Mouse (Mus musculus): ENCODE measurements around the gene Rspry1.

Gene Rspry1

GRCm38 (mm10) chr8:94602471-94603131 is 864 bp downstream of the Rspry1 start:
- DNase-seq (ENCODE audit: extremely low read depth, low read depth, low spot score) = no peak

GRCm38 (mm10) chr8:94604030-94604429 is 2.3 kb downstream of the Rspry1 start:
- DNase-seq (ENCODE audit: extremely low read depth, low read depth, low spot score) = no peak

- DNase-seq (ENCODE audit: extremely low read depth, low read depth, low spot score) = no peak
These were observed 5.3 kb downstream of the Rspry1 start for GRCm38 (mm10) chr8:94607064-94607463.

- no peak for DNase-seq (ENCODE audit: extremely low read depth, low read depth, low spot score)
These were observed 23.1 kb downstream of the Rspry1 start for GRCm38 (mm10) chr8:94624885-94625284.

- no peak for DNase-seq (ENCODE audit: extremely low read depth, low read depth, low spot score)
These were observed 31.9 kb downstream of the Rspry1 start for GRCm38 (mm10) chr8:94633564-94634194.

- no peak for DNase-seq (ENCODE audit: extremely low read depth, low read depth, low spot score)
These were observed 32.5 kb downstream of the Rspry1 start for GRCm38 (mm10) chr8:94634211-94634610.

- DNase-seq (ENCODE audit: extremely low read depth, low read depth, low spot score) = no peak
These were observed 39.4 kb downstream of the Rspry1 start for GRCm38 (mm10) chr8:94641183-94641582.

- no peak for DNase-seq (ENCODE audit: extremely low read depth, low read depth, low spot score)
These were observed 40.2 kb downstream of the Rspry1 start for GRCm38 (mm10) chr8:94641938-94642337.

- DNase-seq (ENCODE audit: extremely low read depth, low read depth, low spot score) = no peak
These were observed 43.5 kb downstream of the Rspry1 start for GRCm38 (mm10) chr8:94645202-94645601.

GRCm38 (mm10) chr8:94646165-94646564 is 44.4 kb downstream of the Rspry1 start:
- no peak for DNase-seq (ENCODE audit: extremely low read depth, low read depth, low spot score)

- DNase-seq (ENCODE audit: extremely low read depth, low read depth, low spot score) = no peak
These were observed 47.8 kb downstream of the Rspry1 start for GRCm38 (mm10) chr8:94649496-94649895.

GRCm38 (mm10) chr8:94652951-94653350 is 51.2 kb downstream of the Rspry1 start:
- DNase-seq (ENCODE audit: extremely low read depth, low read depth, low spot score) = no peak

- DNase-seq (ENCODE audit: extremely low read depth, low read depth, low spot score) = no peak
These were observed 53.3 kb downstream of the Rspry1 start for GRCm38 (mm10) chr8:94654994-94655393.

GRCm38 (mm10) chr8:94658031-94658430 is 56.3 kb downstream of the Rspry1 start:
- no peak for DNase-seq (ENCODE audit: extremely low read depth, low read depth, low spot score)

- no peak for DNase-seq (ENCODE audit: extremely low read depth, low read depth, low spot score)
These were observed 58.7 kb downstream of the Rspry1 start for GRCm38 (mm10) chr8:94660418-94660817.

GRCm38 (mm10) chr8:94664722-94665121 is 63.0 kb downstream of the Rspry1 start:
- no peak for DNase-seq (ENCODE audit: extremely low read depth, low read depth, low spot score)

- no peak for DNase-seq (ENCODE audit: extremely low read depth, low read depth, low spot score)
These were observed 64.9 kb downstream of the Rspry1 start, which contains the start of gene Arl2bp for GRCm38 (mm10) chr8:94666456-94667308. Arl2bp (plus strand) TSS chr8:94666600.

- DNase-seq (ENCODE audit: extremely low read depth, low read depth, low spot score) = no peak
These were observed 72.6 kb downstream of the Rspry1 start for GRCm38 (mm10) chr8:94674384-94674783.

GRCm38 (mm10) chr8:94675923-94676322 is 74.2 kb downstream of the Rspry1 start:
- DNase-seq (ENCODE audit: extremely low read depth, low read depth, low spot score) = no peak

- DNase-seq (ENCODE audit: extremely low read depth, low read depth, low spot score) = no peak
These were observed 76.8 kb downstream of the Rspry1 start for GRCm38 (mm10) chr8:94678582-94678981.

GRCm38 (mm10) chr8:94680414-94680813 is 78.7 kb downstream of the Rspry1 start:
- DNase-seq (ENCODE audit: extremely low read depth, low read depth, low spot score) = no peak

All from fat pad, adult 2 months (tissue).